Mouse (Mus musculus) gastrocnemius, postnatal 4 days (tissue): ENCODE data around the gene Dusp5. TPM values are rescaled to one million over a fixed set of nuclear protein-coding genes. Genes with fewer than 3 reads are reported as not detected.

Source experiments
- DNase-seq, 2 experiments: peaks; one replicate each; pipeline ENCODE4 v3.0.0; 2021 to 2022; ENCODE audit warnings: low spot score in 2 of 2, mixed read lengths in 2 of 2
- total RNA-seq, 2 experiments: library from RNA; stranded (reverse); gene quantifications; 2 replicates each; pipeline ENCODE4 v1.2.3; 2021

Dusp5 gene
- total RNA-seq, 2 experiments from 2014 or later: 1.2 to 1.4 TPM

DNA sequence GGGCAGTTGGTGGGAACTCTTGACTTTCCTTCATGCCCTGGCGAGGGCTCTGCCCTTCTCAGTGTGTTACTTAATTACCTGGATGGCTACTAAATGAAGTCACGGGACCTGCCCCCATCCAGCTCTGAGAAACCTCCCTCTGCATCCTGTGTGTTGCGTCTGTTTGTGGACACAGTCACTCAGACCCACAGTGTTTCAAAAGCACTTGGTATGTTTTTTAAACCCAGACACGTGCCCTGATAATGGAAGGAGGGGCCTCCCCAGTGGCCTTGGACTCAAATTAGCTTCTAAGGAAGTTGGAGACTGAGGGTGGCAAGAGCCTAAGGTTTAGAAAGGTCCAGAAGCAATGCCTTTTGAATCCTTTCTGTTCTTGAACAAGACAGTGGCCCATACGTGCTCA is 9.9 kb downstream of the Dusp5 start:
- no peak for DNase-seq

DNA sequence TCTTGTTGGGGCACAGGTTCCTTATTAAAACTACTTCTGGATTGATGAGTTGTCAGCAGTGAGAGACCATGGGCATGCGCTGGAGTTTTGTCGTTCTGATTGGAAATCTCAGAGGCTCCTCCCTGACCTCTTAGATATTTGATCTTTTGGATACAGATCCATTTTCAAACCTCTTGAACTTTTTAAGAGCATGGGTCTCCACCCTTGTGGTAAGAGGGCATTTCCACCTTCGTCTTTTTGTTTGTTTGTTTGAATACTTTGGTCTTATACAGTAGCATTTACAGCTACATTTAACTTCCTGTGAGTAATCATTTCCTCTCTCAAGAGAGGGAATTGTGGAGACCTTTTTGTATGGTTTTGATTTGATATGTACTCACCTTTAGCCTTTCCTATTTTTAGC is 10.4 kb downstream of the Dusp5 start:
- no peak for DNase-seq

DNA sequence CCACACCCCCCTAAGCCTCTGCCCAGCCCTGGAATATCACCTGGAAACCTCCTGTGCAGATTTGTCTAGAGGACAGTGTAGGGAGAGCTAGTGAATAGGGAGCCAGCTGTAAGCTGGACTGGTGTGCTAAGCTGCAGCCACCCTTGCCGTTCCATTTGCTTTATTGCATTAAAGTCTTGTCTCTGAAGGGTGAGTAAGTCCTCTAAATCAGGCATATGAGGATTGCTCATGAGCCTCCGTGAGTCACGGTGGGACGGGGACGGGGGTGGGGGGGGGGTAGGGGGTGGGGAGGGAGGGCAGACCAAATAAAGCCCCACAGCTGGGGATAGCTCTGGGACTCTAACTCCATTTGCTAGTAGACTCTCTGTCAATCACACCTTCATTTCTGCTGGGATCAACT is 14.7 kb downstream of the Dusp5 start:
- no peak for DNase-seq

GRCm38 (mm10) chr19:53544923-53545561 is 16.1 kb downstream of the Dusp5 start:
- no peak for DNase-seq

DNA sequence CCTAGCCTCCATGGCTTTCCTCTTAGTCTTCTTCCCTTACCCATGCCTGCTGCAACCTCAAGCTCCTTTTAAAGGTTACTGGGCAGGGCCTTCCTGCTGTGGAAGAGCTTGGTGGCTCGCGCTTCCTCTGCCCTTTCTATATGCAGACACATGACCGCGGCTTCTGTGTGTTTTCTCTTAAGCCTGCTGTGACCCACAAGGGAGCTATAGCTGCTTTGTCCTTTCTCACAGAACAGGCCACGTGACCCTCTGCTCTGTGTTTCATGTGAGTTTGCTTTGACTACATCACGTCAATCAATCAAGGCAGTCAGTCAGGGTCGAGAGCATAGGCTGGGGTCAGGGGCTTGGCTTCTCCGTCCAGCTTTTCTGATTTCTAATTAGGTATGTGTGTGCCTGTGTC is 18.7 kb downstream of the Dusp5 start:
- DNase-seq: no peak

GRCm38 (mm10) chr19:53550972-53551371 is 22.1 kb downstream of the Dusp5 start:
- no peak for DNase-seq

DNA sequence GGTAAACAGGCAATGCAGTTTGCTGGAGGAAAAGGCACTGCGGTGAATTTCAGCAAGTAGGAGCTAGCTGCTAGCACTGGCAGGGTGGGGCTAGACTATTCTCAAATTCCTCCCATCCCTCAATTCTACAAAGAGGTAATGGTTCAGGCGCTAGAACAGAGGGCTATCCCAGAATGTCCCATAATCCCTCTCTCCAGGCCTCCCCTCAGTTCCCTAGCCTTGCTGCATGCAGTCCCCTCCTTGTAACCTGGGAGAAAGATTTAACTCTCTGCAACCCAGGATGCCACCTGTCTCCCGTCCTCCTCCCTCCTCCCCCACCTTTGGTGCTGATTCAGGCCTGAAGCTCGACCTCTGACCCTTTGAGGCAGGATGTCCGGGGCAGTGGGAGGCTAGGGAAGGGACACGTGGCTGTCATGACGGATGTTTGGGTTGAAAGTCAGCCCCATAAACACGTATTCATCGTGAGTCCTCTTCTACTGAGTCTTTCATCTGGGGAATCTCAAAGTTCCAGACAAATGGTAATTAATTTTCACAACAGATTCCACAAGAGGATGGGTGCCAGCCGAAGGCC is 23.4 kb downstream of the Dusp5 start:
- no peak for DNase-seq

DNA sequence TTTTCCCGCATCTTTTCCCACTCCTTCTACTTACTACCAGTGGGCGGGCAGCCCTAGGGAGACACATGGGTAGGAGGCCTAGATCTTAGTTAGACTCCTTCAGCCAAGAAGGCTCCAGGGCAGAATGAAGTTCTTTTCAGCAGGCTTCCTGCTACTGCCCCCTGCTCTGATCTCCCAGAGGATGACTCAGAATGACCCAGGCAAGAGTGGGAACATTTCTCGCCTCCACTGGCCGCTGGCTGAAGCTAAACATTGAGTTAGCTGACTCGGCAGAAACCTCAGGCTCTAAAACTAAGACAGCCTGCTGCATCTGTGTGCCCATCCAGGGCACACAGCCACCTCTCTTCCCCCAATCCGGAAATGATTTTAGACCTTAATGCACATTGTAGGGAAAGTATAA is 23.9 kb downstream of the Dusp5 start:
- no peak for DNase-seq

- no peak for DNase-seq
Measured at GRCm38 (mm10) chr19:53554402-53554801, 25.5 kb downstream of the Dusp5 start.

DNA sequence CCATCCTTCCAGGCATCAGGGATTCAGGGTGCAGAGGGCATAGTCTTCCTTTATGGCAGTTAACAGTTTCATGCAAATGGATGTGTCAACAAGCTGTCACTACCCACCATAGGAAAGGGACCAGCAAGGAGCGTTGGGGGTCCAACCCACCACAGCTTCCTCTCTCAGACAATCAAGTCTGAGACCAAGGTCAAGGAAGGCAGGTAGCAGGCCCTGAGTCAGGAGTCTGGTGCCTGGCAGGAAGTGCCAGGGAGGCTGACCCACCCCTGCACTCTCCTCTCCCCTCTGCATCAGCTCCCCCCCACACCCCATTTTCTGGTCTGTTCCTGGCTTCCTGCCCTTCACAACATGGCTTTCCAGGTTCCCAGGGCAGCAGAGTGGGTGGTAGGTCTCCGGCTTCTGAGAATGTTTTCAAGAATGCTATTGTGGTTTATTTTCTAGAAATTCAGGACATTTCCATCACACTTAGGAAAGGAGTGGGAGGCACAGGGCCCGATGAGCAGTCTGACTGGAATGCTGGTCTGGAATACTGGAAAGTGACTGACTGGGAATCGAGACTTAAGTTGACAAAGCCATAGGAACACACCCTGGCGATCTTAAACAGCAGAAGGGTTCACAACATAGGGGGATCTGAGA is 26.2 kb downstream of the Dusp5 start:
- no peak for DNase-seq

GRCm38 (mm10) chr19:53556841-53557240 is 27.9 kb downstream of the Dusp5 start:
- DNase-seq: no peak

DNA sequence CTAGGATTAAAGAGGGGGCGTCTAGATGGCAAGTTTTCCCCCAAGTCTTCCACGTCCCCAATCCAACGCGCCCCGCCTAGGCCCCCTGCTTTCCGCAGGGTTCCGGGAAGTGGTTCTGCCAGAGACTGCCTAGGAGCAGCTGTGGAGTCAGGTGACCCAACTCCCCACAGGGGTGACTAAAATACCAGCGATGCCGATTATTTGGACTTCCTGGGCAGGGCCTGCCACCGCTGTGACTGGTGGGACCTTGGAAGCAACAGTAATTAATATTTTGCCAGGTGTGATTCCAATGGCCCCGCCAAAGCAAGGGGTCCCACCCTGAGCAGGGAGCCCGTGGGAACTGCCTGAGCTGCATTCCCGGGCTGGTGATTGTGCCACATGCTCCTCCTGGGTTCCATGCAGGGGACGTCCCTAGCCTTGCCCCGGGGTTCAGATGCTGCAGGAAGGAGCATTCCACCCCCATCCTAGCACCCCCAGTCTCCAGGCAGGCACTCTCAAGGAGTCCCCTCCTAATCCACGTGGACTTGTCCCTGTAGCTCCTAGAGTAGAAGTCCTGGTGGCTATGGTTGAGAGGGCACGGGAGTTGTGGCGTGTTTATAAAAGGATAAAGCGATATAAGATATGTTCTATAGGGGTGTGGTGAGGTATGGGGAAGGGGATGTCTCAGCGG is 28.5 kb downstream of the Dusp5 start:
- no peak for DNase-seq

DNA sequence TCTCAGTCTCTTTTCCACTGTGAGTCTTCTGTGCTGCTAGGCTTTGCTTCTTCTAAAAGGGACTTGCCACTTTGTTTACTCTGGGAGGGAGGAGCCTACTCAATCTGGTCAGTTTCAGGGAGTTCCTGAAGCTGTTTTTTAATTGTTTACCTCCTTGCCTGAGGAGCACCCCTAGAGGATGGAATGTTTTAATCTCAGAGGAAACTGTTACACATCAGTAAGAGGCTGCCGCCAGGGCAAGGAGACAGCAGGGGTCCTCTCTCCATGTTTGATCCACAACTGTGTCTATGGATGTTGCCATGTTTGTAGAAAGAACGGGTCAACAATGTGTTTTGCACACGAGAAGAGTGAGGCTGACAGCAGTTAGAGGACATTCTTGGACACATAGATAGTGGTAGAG is 31.5 kb downstream of the Dusp5 start:
- no peak for DNase-seq

DNA sequence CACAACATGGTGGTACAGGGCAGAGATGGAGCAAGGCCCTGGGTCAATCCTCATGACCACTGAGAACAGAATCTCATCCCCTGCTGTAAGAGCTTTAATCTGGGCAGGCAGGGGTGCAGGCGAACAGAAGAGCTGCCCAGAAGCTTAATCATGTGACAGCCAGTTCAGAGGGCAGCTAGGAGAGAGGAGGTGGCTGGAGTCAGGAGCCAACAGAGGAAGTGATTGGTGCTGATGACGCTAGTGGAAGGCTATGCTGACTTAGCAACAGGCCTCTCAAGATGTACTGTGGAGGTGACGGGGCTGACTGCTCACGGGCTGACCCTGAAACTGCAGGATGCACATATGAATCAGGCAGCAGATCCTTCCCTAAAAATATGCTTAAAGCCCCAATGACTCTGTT is 35.3 kb downstream of the Dusp5 start:
- DNase-seq: no peak

GRCm38 (mm10) chr19:53565565-53566277 is 36.8 kb downstream of the Dusp5 start:
- no peak for DNase-seq

DNA sequence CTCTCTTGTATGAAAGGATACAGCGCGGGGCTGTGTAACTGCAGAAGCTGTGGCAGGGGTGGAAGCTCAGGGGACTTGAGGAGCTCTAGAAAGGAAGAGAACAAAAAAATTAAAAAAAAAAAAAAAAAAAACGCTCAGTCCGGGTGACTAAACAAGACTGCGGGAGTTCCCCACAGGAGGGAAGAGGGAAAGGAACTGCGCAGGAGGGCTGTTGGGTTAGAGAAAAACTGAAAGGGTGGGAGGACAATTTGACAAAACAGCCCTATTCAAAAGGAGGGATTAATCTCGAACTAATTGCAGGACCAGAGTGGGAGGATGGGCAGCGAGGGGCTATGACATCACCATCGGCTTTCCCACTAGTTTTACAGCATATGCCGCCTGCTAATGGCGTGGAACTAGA is 39.0 kb downstream of the Dusp5 start:
- no peak for DNase-seq

DNA sequence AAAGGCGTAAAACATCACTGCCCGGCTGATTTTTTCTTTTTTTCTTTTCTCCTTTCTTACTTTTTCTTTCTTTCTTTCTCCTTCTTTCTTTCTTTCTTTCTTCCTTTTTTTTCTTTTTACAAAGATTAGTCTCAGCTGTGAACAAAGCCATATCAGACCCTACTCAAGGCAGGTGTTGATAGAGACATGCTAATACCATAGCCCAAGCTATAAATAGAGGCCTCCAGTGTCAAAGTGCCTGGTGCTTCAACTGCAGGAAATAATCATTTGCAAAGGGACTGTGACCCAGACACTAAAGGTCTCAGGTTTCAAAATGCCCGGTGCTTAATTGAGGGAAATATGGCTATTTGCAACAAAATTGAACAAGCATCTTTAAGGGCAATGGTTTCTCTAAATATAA is 39.6 kb downstream of the Dusp5 start:
- DNase-seq: no peak

GRCm38 (mm10) chr19:53571056-53571455 is 42.1 kb downstream of the Dusp5 start:
- no peak for DNase-seq

DNA sequence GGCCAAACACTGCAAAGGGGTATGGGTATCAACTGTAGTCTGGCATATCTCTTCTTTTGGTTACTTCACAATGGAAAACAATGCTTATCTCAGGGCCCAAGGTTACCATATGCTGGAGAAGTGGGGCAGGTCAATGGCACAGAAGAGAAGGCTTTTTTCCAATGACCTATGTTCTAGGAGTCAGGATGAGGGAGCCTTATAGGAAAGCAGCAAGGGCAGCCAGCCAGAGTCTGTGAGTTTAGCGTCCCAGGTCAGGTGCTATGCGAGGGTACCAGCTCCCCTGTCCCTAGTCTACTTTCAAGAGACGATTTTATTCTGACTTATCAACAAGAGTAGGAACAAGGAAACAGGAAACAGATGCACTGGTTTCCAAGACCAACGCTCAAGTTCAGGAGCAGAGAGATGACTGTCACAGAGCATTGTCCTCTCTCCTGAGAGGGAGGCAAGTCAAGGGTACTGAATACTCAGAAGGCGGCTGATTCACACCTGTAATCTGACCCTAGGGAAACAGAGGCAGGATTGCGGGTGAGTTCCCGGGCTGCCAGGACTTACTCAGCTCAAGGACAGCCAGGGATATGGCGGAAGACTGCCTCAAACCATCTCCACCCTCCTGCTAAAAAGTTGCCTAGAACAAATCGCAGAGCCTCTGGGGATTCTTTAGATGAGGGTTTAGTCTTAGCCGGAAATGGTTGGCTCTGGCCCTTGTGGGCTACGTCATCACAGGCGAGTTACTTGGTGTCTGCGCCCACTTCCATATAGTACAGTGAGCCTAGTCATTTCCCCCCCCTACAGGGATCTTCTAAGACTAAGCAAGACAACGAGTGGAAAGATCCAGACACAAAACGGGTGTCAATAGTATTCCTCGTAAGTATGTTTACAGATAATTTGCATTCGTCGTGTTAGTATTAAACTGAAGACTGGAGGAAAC is 42.9 kb downstream of the Dusp5 start:
- no peak for DNase-seq

GRCm38 (mm10) chr19:53572607-53573006 is 43.7 kb downstream of the Dusp5 start:
- no peak for DNase-seq

GRCm38 (mm10) chr19:53573151-53573550 is 44.2 kb downstream of the Dusp5 start:
- DNase-seq: no peak
